Mouse (Mus musculus): ENCODE measurements around the gene Vasp.

GRCm38 (mm10) chr7:19283406-19283804 is 11.8 kb upstream of the Vasp start:
- TF ChIP-seq CTCF (IDR thresholded peaks at IDR 0.05) = no peak
- TF ChIP-seq POLR2A (IDR thresholded peaks at IDR 0.05; ENCODE audit: insufficient read depth, low read depth, low read length) = no peak
- no peak for TF ChIP-seq EP300 (IDR thresholded peaks at IDR 0.05; ENCODE audit: insufficient read depth, low read depth, low read length)
